Mouse (Mus musculus) MEL-GATA-1-ER (cell line): ENCODE data around the gene Gm9936.
"Not testable (repeated sequence)": the region's sequence is repeated elsewhere in the genome, so short reads cannot be mapped to it uniquely, and the experiment has no call there.

Experiments
- DNase-seq: peaks from one replicate; pipeline ENCODE4 v3.0.0-alpha.2; 2012; ENCODE audit warnings: low read depth; ENCODE audit errors: extremely low read depth

The Gm9936 gene

GRCm38 (mm10) chr5:114840481-114840880, 18.0 kb downstream of the Gm9936 start:
- DNase-seq, result not testable (repeated sequence)

- no peak for DNase-seq
These were observed 21.6 kb downstream of the Gm9936 start for GRCm38 (mm10) chr5:114836886-114837285.

GRCm38 (mm10) chr5:114829740-114830139, 28.7 kb downstream of the Gm9936 start:
- no peak for DNase-seq

GRCm38 (mm10) chr5:114827427-114827826, 31.1 kb downstream of the Gm9936 start:
- no peak for DNase-seq

GRCm38 (mm10) chr5:114825978-114826691, 32.3 kb downstream of the Gm9936 start:
- DNase-seq, result peak; percentile 84

GRCm38 (mm10) chr5:114824197-114824596, 34.3 kb downstream of the Gm9936 start:
- DNase-seq, result peak; percentile 55

- peak; percentile 47 for DNase-seq
These were observed 35.4 kb downstream of the Gm9936 start, which contains the start of gene 1500011B03Rik for GRCm38 (mm10) chr5:114822796-114823688. 1500011B03Rik (minus strand) TSS chr5:114823468.

- DNase-seq, result no peak
These were observed 40.4 kb downstream of the Gm9936 start for GRCm38 (mm10) chr5:114818124-114818523.

GRCm38 (mm10) chr5:114816599-114816998, 41.9 kb downstream of the Gm9936 start:
- DNase-seq, result no peak

- DNase-seq, result peak; percentile 38
These were observed 44.8 kb downstream of the Gm9936 start for GRCm38 (mm10) chr5:114813525-114814181.

GRCm38 (mm10) chr5:114809826-114810225, 48.7 kb downstream of the Gm9936 start:
- no peak for DNase-seq

- DNase-seq, result no peak
These were observed 49.2 kb downstream of the Gm9936 start for GRCm38 (mm10) chr5:114809181-114809756.

- no peak for DNase-seq
These were observed 50.1 kb downstream of the Gm9936 start for GRCm38 (mm10) chr5:114808385-114808784.

- DNase-seq, result no peak
These were observed 50.6 kb downstream of the Gm9936 start for GRCm38 (mm10) chr5:114807893-114808292.

GRCm38 (mm10) chr5:114807468-114807867, 51.0 kb downstream of the Gm9936 start:
- no peak for DNase-seq

- no peak for DNase-seq
These were observed 51.4 kb downstream of the Gm9936 start for GRCm38 (mm10) chr5:114807063-114807462.

- DNase-seq, result no peak
These were observed 51.8 kb downstream of the Gm9936 start for GRCm38 (mm10) chr5:114806636-114807035.
